9 mouse cellular contexts compared by ENCODE assay signal in genomic region chr11:53627859-53628258, GRCm38 (mm10). TPM values are rescaled to one million over a fixed set of nuclear protein-coding genes. Genes with fewer than 3 reads are reported as not detected.
A peak's percentile ranks its signal among the peaks of the same experiment; 100 is the strongest.
DNase-seq lines count a peak whose midpoint lies in the region; ATAC-seq and TF ChIP-seq lines count a peak whose summit lies in the region.
"Had no signal": no experiment of that assay in that cellular context is flagged by ENCODE, and none has a peak within 500 bp of the region (broad histone marks: within the 10 kb centered on the region; RNA-seq: fewer than 3 reads in every experiment).

No protein-coding gene starts in this region.

- WGBS in embryonic facial prominence, embryonic 12.5 days, result 4% methylated on average over 1 of the region's 1 CpGs
- WGBS in heart, postnatal 0 days, result 0% methylated on average over 1 of the region's 1 CpGs
- WGBS in liver, postnatal 0 days (ENCODE audit: insufficient replicate concordance), result 17% methylated on average over 1 of the region's 1 CpGs
- 17% methylated on average over 1 of the region's 1 CpGs for WGBS in thymus, adult 2 months

- no peak overlapping the region for H3K4me2 ChIP-seq in embryonic facial prominence, embryonic 12.5 days (replicated peaks)
- no peak overlapping the region for H3K4me2 ChIP-seq in heart, postnatal 0 days (ENCODE audit: low read depth, low read length)
- H3K4me2 ChIP-seq in liver, postnatal 0 days (ENCODE audit: low read depth, low read length), result no peak overlapping the region
- H3K4me2 ChIP-seq: limb, embryonic 15.5 days had no signal

- DNase-seq in adrenal gland, postnatal 36 days, result peak; percentile 48 to 78
- DNase-seq in heart, postnatal 0 days (ENCODE audit: low spot score), result peak; percentile 68
- peak; percentile 90 for DNase-seq in layer of hippocampus, adult 11-12 months (ENCODE audit: low spot score)
- DNase-seq in liver, postnatal 0 days, result peak; percentile 79
- DNase-seq in ovary, postnatal 10 days (ENCODE audit: low spot score), result peak; percentile 39
- DNase-seq in thymus, adult 2 months, result peak; percentile 72

- 0 out of 2 replicates have a peak, but pooled peaks have one; percentile 54 for ATAC-seq in embryonic facial prominence, embryonic 12.5 days (ENCODE audit: insufficient number of reproducible peaks, insufficient read depth, low FRiP score, low TSS enrichment)
- peak; percentile 67 for ATAC-seq in heart, postnatal 0 days (ENCODE audit: insufficient read depth, low read depth)
- ATAC-seq in liver, postnatal 0 days, result peak; percentile 72

- peaks cover 5% of the 10 kb centered on the region; the same call in 1 of the 2 replicates for H3K4me1 ChIP-seq in E14TG2a.4 (replicated peaks; ENCODE audit: low read depth, low read length)
- no peaks in the 10 kb centered on the region for H3K4me1 ChIP-seq in embryonic facial prominence, embryonic 12.5 days
- H3K4me1 ChIP-seq in heart, postnatal 0 days (ENCODE audit: control insufficient read depth, insufficient read depth), result no peaks in the 10 kb centered on the region
- H3K4me1 ChIP-seq in liver, postnatal 0 days (ENCODE audit: insufficient read depth), result peaks cover 4% of the 10 kb centered on the region; the same call in 1 of the 2 replicates
- no peaks in the 10 kb centered on the region for H3K4me1 ChIP-seq in thymus, adult 2 months (replicated peaks; ENCODE audit: control insufficient read depth, insufficient read depth, low read length)
- H3K4me1 ChIP-seq: limb, embryonic 15.5 days had no signal

- no peak overlapping the region for H3K4me3 ChIP-seq in E14TG2a.4 (replicated peaks; ENCODE audit: low read length)
- H3K4me3 ChIP-seq in embryonic facial prominence, embryonic 12.5 days, result no peak overlapping the region
- H3K4me3 ChIP-seq in heart, postnatal 0 days (ENCODE audit: low read depth, low read length), result no peak overlapping the region
- H3K4me3 ChIP-seq in liver, postnatal 0 days (ENCODE audit: low read depth, low read length), result no peak overlapping the region
- no peak overlapping the region for H3K4me3 ChIP-seq in thymus, adult 2 months (ENCODE audit: control insufficient read depth, insufficient read depth, low read length)
- H3K4me3 ChIP-seq: limb, embryonic 15.5 days had no signal

- no peak overlapping the region for H3K9ac ChIP-seq in embryonic facial prominence, embryonic 12.5 days
- H3K9ac ChIP-seq in heart, postnatal 0 days (replicated peaks; ENCODE audit: low read depth, low read length), result no peak overlapping the region
- no peak overlapping the region for H3K9ac ChIP-seq in liver, postnatal 0 days (replicated peaks)
- H3K9ac ChIP-seq: limb, embryonic 15.5 days had no signal

- no peak overlapping the region for H3K27ac ChIP-seq in embryonic facial prominence, embryonic 12.5 days
- no peak overlapping the region for H3K27ac ChIP-seq in heart, postnatal 0 days (ENCODE audit: low read depth)
- no peak overlapping the region for H3K27ac ChIP-seq in liver, postnatal 0 days (ENCODE audit: low read depth)
- H3K27ac ChIP-seq in thymus, adult 2 months (ENCODE audit: control insufficient read depth, insufficient read depth, low read length), result no peak overlapping the region
- H3K27ac ChIP-seq: limb, embryonic 15.5 days had no signal

- no peak for TF ChIP-seq POLR2A in thymus, adult 2 months (IDR thresholded peaks at IDR 0.05; ENCODE audit: control insufficient read depth, extremely low read depth, insufficient read depth, low read length, poor library complexity)

- H3K36me3 ChIP-seq in E14TG2a.4 (ENCODE audit: insufficient read depth, low read length), result no peaks in the 10 kb centered on the region
- H3K36me3 ChIP-seq in embryonic facial prominence, embryonic 12.5 days, result no peaks in the 10 kb centered on the region
- H3K36me3 ChIP-seq in heart, postnatal 0 days (replicated peaks; ENCODE audit: control insufficient read depth, insufficient read depth, low read length), result no peaks in the 10 kb centered on the region
- no peaks in the 10 kb centered on the region for H3K36me3 ChIP-seq in liver, postnatal 0 days (replicated peaks; ENCODE audit: insufficient read depth, low read length)
- no peaks in the 10 kb centered on the region for H3K36me3 ChIP-seq in thymus, adult 2 months (ENCODE audit: control insufficient read depth, insufficient read depth, low read length)
- H3K36me3 ChIP-seq: limb, embryonic 15.5 days had no signal

- H3K27me3 ChIP-seq in E14TG2a.4 (ENCODE audit: insufficient read depth, low read length), result peaks cover 3% of the 10 kb centered on the region
- no peaks in the 10 kb centered on the region for H3K27me3 ChIP-seq in embryonic facial prominence, embryonic 12.5 days
- H3K27me3 ChIP-seq in heart, postnatal 0 days (ENCODE audit: control insufficient read depth, insufficient read depth, low read length), result no peaks in the 10 kb centered on the region
- no peaks in the 10 kb centered on the region for H3K27me3 ChIP-seq in liver, postnatal 0 days (ENCODE audit: insufficient read depth, low read length)
- H3K27me3 ChIP-seq in thymus, adult 2 months (ENCODE audit: control insufficient read depth, insufficient read depth, low read length), result no peaks in the 10 kb centered on the region
- H3K27me3 ChIP-seq: limb, embryonic 15.5 days had no signal

- TF ChIP-seq EP300 in heart, postnatal 0 days (IDR thresholded peaks at IDR 0.05; ENCODE audit: low read depth), result no peak
- TF ChIP-seq EP300 in liver, postnatal 0 days (IDR thresholded peaks at IDR 0.05; ENCODE audit: low read depth), result no peak

- peak; percentile 84 for TF ChIP-seq CTCF in E14TG2a.4 (conservative IDR thresholded peaks at IDR 0.05; ENCODE audit: low read length)
- TF ChIP-seq CTCF in heart, postnatal 0 days (IDR thresholded peaks at IDR 0.05; ENCODE audit: low read depth), result peak; percentile 89
- TF ChIP-seq CTCF in liver, postnatal 0 days (IDR thresholded peaks at IDR 0.05; ENCODE audit: low read depth), result peak; percentile 94
- no peak for TF ChIP-seq CTCF in thymus, adult 2 months (IDR thresholded peaks at IDR 0.05; ENCODE audit: borderline replicate concordance, control insufficient read depth, extremely low read depth, insufficient read depth, low read length, poor library complexity)

- H3K9me3 ChIP-seq in E14TG2a.4 (ENCODE audit: low read length), result peaks cover 4% of the 10 kb centered on the region; the same call in 1 of the 2 replicates
- H3K9me3 ChIP-seq in embryonic facial prominence, embryonic 12.5 days, result no peaks in the 10 kb centered on the region
- H3K9me3 ChIP-seq in heart, postnatal 0 days (replicated peaks; ENCODE audit: control insufficient read depth, low read length), result no peaks in the 10 kb centered on the region
- H3K9me3 ChIP-seq in liver, postnatal 0 days (ENCODE audit: low read length), result no peaks in the 10 kb centered on the region
- H3K9me3 ChIP-seq: limb, embryonic 15.5 days had no signal

RNA-seq across cellular contexts. Expression of gene Il13, which starts 6.6 kb away (rescaled TPM):
- total RNA-seq in adrenal gland, postnatal 36 days (2021), result not detected
- not detected in 2 replicates for polyA plus RNA-seq in embryonic facial prominence, embryonic 12.5 days (2016; fragmentation: Nextera tagmentation; extraction: Ambion mirVana)
- not detected in 2 replicates for total RNA-seq in heart, postnatal 0 days (2014; rRNA removed; ENCODE audit: low replicate concordance)
- polyA plus RNA-seq in heart, postnatal 0 days (2015; fragmentation: Nextera tagmentation; extraction: Ambion mirVana), result not detected in 2 replicates
- not detected in 2 replicates for polyA plus RNA-seq in liver, postnatal 0 days (2015; fragmentation: Nextera tagmentation; extraction: Ambion mirVana)
- 8.5 and 10.4 TPM in 2 replicates for polyA plus RNA-seq in thymus, adult 2 months (2012; rRNA removed)
- polyA plus RNA-seq: limb, embryonic 15.5 days had no signal

RNA-seq across cellular contexts. Expression of gene Il4, which starts 9.4 kb away (rescaled TPM):
- total RNA-seq in adrenal gland, postnatal 36 days (2021), result not detected
- polyA plus RNA-seq in embryonic facial prominence, embryonic 12.5 days (2016; fragmentation: Nextera tagmentation; extraction: Ambion mirVana), result 1.2 and 2.3 TPM in 2 replicates
- not detected in 2 replicates for total RNA-seq in heart, postnatal 0 days (2014; rRNA removed; ENCODE audit: low replicate concordance)
- polyA plus RNA-seq in heart, postnatal 0 days (2015; fragmentation: Nextera tagmentation; extraction: Ambion mirVana), result 0.30 TPM in 1 of 2 replicates, not detected in the other
- 0.28 TPM in 1 of 2 replicates, not detected in the other for polyA plus RNA-seq in liver, postnatal 0 days (2015; fragmentation: Nextera tagmentation; extraction: Ambion mirVana)
- polyA plus RNA-seq in thymus, adult 2 months (2012; rRNA removed), result 0.55 TPM in 1 of 2 replicates, not detected in the other

Comparison
In these comparisons a context has a peak if more than half of its experiments do, and no peak if none do; other contexts are left out.
1. DNase-seq: peak in every context shown above with its lines; median percentile 90 in layer of hippocampus, adult 11-12 months; 79 in liver, postnatal 0 days; 72 in thymus, adult 2 months; 68 in heart, postnatal 0 days; 63 in adrenal gland, postnatal 36 days; 39 in ovary, postnatal 10 days.